Mouse (Mus musculus): ENCODE measurements at regions not wholly inside any gene's neighbourhood (a gene's known extent, or its start where the extent isn't known, plus 50 kb on each side); places are given as distances from the start of the nearest gene placed in this dataset.

- no peak for TF ChIP-seq CTCF (IDR thresholded peaks at IDR 0.05; ENCODE audit: extremely low read depth, insufficient read length, insufficient replicate concordance, low read depth, low read length)
- TF ChIP-seq POLR2A (IDR thresholded peaks at IDR 0.05; ENCODE audit: low read depth, low read length), result no peak
Observed at GRCm38 (mm10) chr1:127034748-127035147, 170.1 kb upstream of the Mgat5 start.

Measured in small intestine, adult 2 months (tissue).